In genomic region chrX:100625802-100626793, GRCm38 (mm10) we compare ENCODE assay signal across 8 mouse cellular contexts. TPM values are rescaled to one million over a fixed set of nuclear protein-coding genes. Genes with fewer than 3 reads are reported as not detected.
A peak's percentile ranks its signal among the peaks of the same experiment; 100 is the strongest.
DNase-seq lines count a peak whose midpoint lies in the region; ATAC-seq and TF ChIP-seq lines count a peak whose summit lies in the region.

Gene Pdzd11, minus strand, starts transcription at chrX:100626568.

- WGBS in forebrain, embryonic 16.5 days = 20% methylated on average over 62 of the region's 62 CpGs
- 10% methylated on average over 61 of the region's 62 CpGs for WGBS in lung, embryonic 14.5 days
- WGBS in olfactory bulb, adult 2 months = 15% methylated on average over 62 of the region's 62 CpGs
- 2% methylated on average over 62 of the region's 62 CpGs for WGBS in thymus, adult 2 months

- no peak for TF ChIP-seq CTCF in G1E (IDR thresholded peaks at IDR 0.05; ENCODE audit: low read depth, low read length)
- no peak for TF ChIP-seq CTCF in layer of hippocampus, adult 2 months (conservative IDR thresholded peaks at IDR 0.05)
- TF ChIP-seq CTCF in lung, embryonic 14.5 days (IDR thresholded peaks at IDR 0.05; ENCODE audit: low read depth) = no peak
- no peak for TF ChIP-seq CTCF in olfactory bulb, adult 2 months (IDR thresholded peaks at IDR 0.05; ENCODE audit: insufficient read depth, low read depth, low read length)
- TF ChIP-seq CTCF in thymus, adult 2 months (IDR thresholded peaks at IDR 0.05; ENCODE audit: borderline replicate concordance, control insufficient read depth, extremely low read depth, insufficient read depth, low read length, poor library complexity) = no peak

- peaks cover 47% of the 10 kb centered on the region for H3K36me3 ChIP-seq in G1E (replicated peaks)
- H3K36me3 ChIP-seq in forebrain, embryonic 16.5 days (ENCODE audit: control insufficient read depth, insufficient read depth) = no peaks in the 10 kb centered on the region
- H3K36me3 ChIP-seq in lung, embryonic 14.5 days (ENCODE audit: insufficient read depth) = peaks cover 20% of the 10 kb centered on the region; the same call in 1 of the 2 replicates
- 0 out of 2 replicates have a peak, but pooled peaks cover 3% of the 10 kb centered on the region for H3K36me3 ChIP-seq in thymus, adult 2 months (ENCODE audit: control insufficient read depth, insufficient read depth, low read length)

- peak within 1 kb of the TSS; percentile 69 for H3K9ac ChIP-seq in forebrain, embryonic 16.5 days (replicated peaks; ENCODE audit: low read depth, low read length)
- peak within 1 kb of the TSS; percentile 77 for H3K9ac ChIP-seq in lung, embryonic 14.5 days

- H3K4me1 ChIP-seq in G1E (ENCODE audit: insufficient read depth, low read depth, low read length) = peaks cover 10% of the 10 kb centered on the region; the same call in 1 of the 2 replicates
- H3K4me1 ChIP-seq in forebrain, embryonic 16.5 days (replicated peaks; ENCODE audit: control insufficient read depth, insufficient read depth, low read length) = peaks cover 12% of the 10 kb centered on the region
- no peaks in the 10 kb centered on the region for H3K4me1 ChIP-seq in lung, embryonic 14.5 days (ENCODE audit: insufficient read depth)
- H3K4me1 ChIP-seq in olfactory bulb, adult 2 months (ENCODE audit: control insufficient read depth, insufficient read depth, low read length) = peaks cover 4% of the 10 kb centered on the region; the same call in 1 of the 2 replicates
- peaks cover 3% of the 10 kb centered on the region; the same call in 1 of the 2 replicates for H3K4me1 ChIP-seq in thymus, adult 2 months (replicated peaks; ENCODE audit: control insufficient read depth, insufficient read depth, low read length)

- peak within 1 kb of the TSS; percentile 80 for H3K4me3 ChIP-seq in G1E (ENCODE audit: low read depth, low read length)
- peak within 1 kb of the TSS; percentile 57 for H3K4me3 ChIP-seq in forebrain, embryonic 16.5 days (replicated peaks; ENCODE audit: low read length)
- H3K4me3 ChIP-seq in layer of hippocampus, adult 2 months = peak within 1 kb of the TSS; percentile 69
- H3K4me3 ChIP-seq in lung, embryonic 14.5 days (ENCODE audit: low read depth, low read length) = peak within 1 kb of the TSS; percentile 59
- peak within 1 kb of the TSS; percentile 57 for H3K4me3 ChIP-seq in olfactory bulb, adult 2 months (ENCODE audit: insufficient read depth, low read depth, low read length)
- H3K4me3 ChIP-seq in thymus, adult 2 months (ENCODE audit: control insufficient read depth, insufficient read depth, low read length) = peak within 1 kb of the TSS; percentile 54

- H3K4me2 ChIP-seq in forebrain, embryonic 16.5 days (ENCODE audit: low read length) = peak within 1 kb of the TSS; percentile 74
- H3K4me2 ChIP-seq in lung, embryonic 14.5 days = peak within 1 kb of the TSS; percentile 64

- ATAC-seq in G1E (ENCODE audit: extremely low read depth, insufficient number of reproducible peaks, low FRiP score, poor library complexity, severe bottlenecking) = peak; percentile 99
- peak; percentile 100 for ATAC-seq in forebrain, embryonic 16.5 days
- peak; percentile 100 for ATAC-seq in lung, embryonic 14.5 days (ENCODE audit: insufficient read depth)

- no peaks in the 10 kb centered on the region for H3K9me3 ChIP-seq in G1E (replicated peaks)
- no peaks in the 10 kb centered on the region for H3K9me3 ChIP-seq in forebrain, embryonic 16.5 days (ENCODE audit: control insufficient read depth, low read length)
- no peaks in the 10 kb centered on the region for H3K9me3 ChIP-seq in lung, embryonic 14.5 days (ENCODE audit: low read depth, low read length)

- intact Hi-C loops in heart, postnatal 36 days (cut with DNase I) = loop anchor here (10.0 kb wide), 1 partner anchor 319 kb away; no protein-coding TSS in a partner anchor

- peak; percentile 70 for DNase-seq in G1E (ENCODE audit: low spot score)
- DNase-seq in cerebellum, adult 18-20 months = peak; percentile 84 to 93
- DNase-seq in heart, postnatal 36 days = peak; percentile 82 to 83
- peak; percentile 80 to 93 for DNase-seq in layer of hippocampus, adult 2 months (ENCODE audit: low spot score in 2 of 2)
- peak; percentile 96 for DNase-seq in lung, embryonic 14.5 days
- DNase-seq in thymus, adult 2 months = peak; percentile 83

- no peak for TF ChIP-seq POLR2A in olfactory bulb, adult 2 months (IDR thresholded peaks at IDR 0.05; ENCODE audit: insufficient read depth, low read depth, low read length)
- peak; percentile 61 for TF ChIP-seq POLR2A in thymus, adult 2 months (IDR thresholded peaks at IDR 0.05; ENCODE audit: control insufficient read depth, extremely low read depth, insufficient read depth, low read length, poor library complexity)

- H3K27me3 ChIP-seq in G1E (ENCODE audit: insufficient read depth, low read length) = no peaks in the 10 kb centered on the region
- no peaks in the 10 kb centered on the region for H3K27me3 ChIP-seq in forebrain, embryonic 16.5 days (replicated peaks; ENCODE audit: control insufficient read depth, insufficient read depth, low read length)
- no peaks in the 10 kb centered on the region for H3K27me3 ChIP-seq in lung, embryonic 14.5 days (ENCODE audit: insufficient read depth, low read length)
- no peaks in the 10 kb centered on the region for H3K27me3 ChIP-seq in thymus, adult 2 months (ENCODE audit: control insufficient read depth, insufficient read depth, low read length)

- peak within 1 kb of the TSS; percentile 39 for H3K27ac ChIP-seq in forebrain, embryonic 16.5 days (ENCODE audit: low read length)
- H3K27ac ChIP-seq in layer of hippocampus, adult 2 months = peak within 1 kb of the TSS; percentile 85
- H3K27ac ChIP-seq in lung, embryonic 14.5 days (ENCODE audit: low read depth) = peak within 1 kb of the TSS; percentile 92
- H3K27ac ChIP-seq in olfactory bulb, adult 2 months (ENCODE audit: insufficient read depth, low read depth, low read length) = no peak within 1 kb of the TSS; the same call in 1 of the 2 replicates
- peak within 1 kb of the TSS; percentile 32; the same call in 1 of the 2 replicates for H3K27ac ChIP-seq in thymus, adult 2 months (ENCODE audit: control insufficient read depth, insufficient read depth, low read length)

RNA-seq across cellular contexts. Expression of gene Pdzd11, which starts in this region (rescaled TPM):
- total RNA-seq in G1E (2014; fragmentation: Nextera tagmentation) (52.7 and 58.3 TPM in 2 replicates), G1E (2017) (37.0 and 39.0 TPM in 2 replicates)
- 4.2 and 8.4 TPM in 2 replicates for polyA plus RNA-seq in G1E (2012)
- polyA plus RNA-seq in forebrain, embryonic 16.5 days (2015; fragmentation: Nextera tagmentation; extraction: Ambion mirVana) = 101 and 117 TPM in 2 replicates
- 10 to 100 TPM; 25.8 to 28.3 TPM for total RNA-seq in heart, postnatal 36 days (2021)
- 10 to 100 TPM; 39.0 to 43.5 TPM for total RNA-seq in layer of hippocampus, adult 2 months (2021)
- polyA plus RNA-seq in lung, embryonic 14.5 days (2014; fragmentation: Nextera tagmentation; extraction: Ambion mirVana) = 100 and 105 TPM in 2 replicates
- polyA plus RNA-seq in olfactory bulb, adult 2 months (2012; ENCODE audit: insufficient read depth, insufficient read length, low replicate concordance, missing spikeins) = not detected in 2 replicates
- 16.8 and 20.6 TPM in 2 replicates for polyA plus RNA-seq in thymus, adult 2 months (2012; rRNA removed)
